Mouse (Mus musculus) forebrain, embryonic 16.5 days (tissue): ENCODE measurements around the gene Kirrel. TPM values are rescaled to one million over a fixed set of nuclear protein-coding genes. Genes with fewer than 3 reads are reported as not detected.

Experiments used
- ATAC-seq: fragments of 200-750 bp; cut with Nextera tagmentation; 2 replicates; pipeline ENCODE4 v1.8.0; 2017; ENCODE audit warnings: mild to moderate bottlenecking, moderate library complexity
- H3K27ac ChIP-seq: fragments of 300-500 bp; sonication (generic); 2 replicates; pipeline ENCODE4 v1.5.1; 2014; ENCODE audit warnings: low read length, control low read depth
- H3K27me3 ChIP-seq: fragments of 300-500 bp; sonication (generic); replicated peaks from 2 replicates; pipeline ENCODE4 v1.6.1; 2014; ENCODE audit warnings: low read length; ENCODE audit not compliant: control insufficient read depth, insufficient read depth
- H3K36me3 ChIP-seq: fragments of 300-500 bp; sonication (generic); 2 replicates; pipeline ENCODE4 v1.6.1; 2014; ENCODE audit not compliant: control insufficient read depth, insufficient read depth
- H3K4me1 ChIP-seq: fragments of 300-500 bp; sonication (generic); replicated peaks from 2 replicates; pipeline ENCODE4 v1.6.1; 2014; ENCODE audit warnings: low read length; ENCODE audit not compliant: control insufficient read depth, insufficient read depth
- H3K4me2 ChIP-seq: fragments of 300-500 bp; sonication (generic); 2 replicates; pipeline ENCODE4 v1.6.1; 2014; ENCODE audit warnings: mild to moderate bottlenecking, low read length, control low read depth
- H3K4me3 ChIP-seq: fragments of 300-500 bp; sonication (generic); replicated peaks from 2 replicates; pipeline ENCODE4 v1.5.1; 2014; ENCODE audit warnings: mild to moderate bottlenecking, low read length, control low read depth
- H3K9ac ChIP-seq: fragments of 300-500 bp; sonication (generic); replicated peaks from 2 replicates; pipeline ENCODE4 v1.6.1; 2014; ENCODE audit warnings: low read depth, low read length, control low read depth
- H3K9me3 ChIP-seq: fragments of 300-500 bp; sonication (generic); 2 replicates; pipeline ENCODE4 v1.6.1; 2016; ENCODE audit warnings: low read length; ENCODE audit not compliant: control insufficient read depth
- WGBS: fragments of 180-500 bp; shearing (Covaris S2); extraction: QIAGEN DNeasy Blood & Tissue Kit; methylation state at CpG from one replicate; pipeline ENCODE4 v1.1.7; 2014; 5-methylcytosine and 5-hydroxymethylcytosine counted together
- polyA plus RNA-seq: library from polyadenylated mRNA; unstranded; fragments of >200 nt; fragmentation: Nextera tagmentation; extraction: Ambion mirVana; gene quantifications from 2 replicates; pipeline ENCODE4 v1.2.1, GENCODE M21; 2015

Gene Kirrel
- polyA plus RNA-seq = 3.7 and 4.6 TPM in 2 replicates

- Histone ChIP-seq H3K4me3 (peak within 1 kb of the TSS; percentile 50), H3K27me3 (no peaks in the 10 kb centered on the region), H3K4me2 (peak within 1 kb of the TSS; percentile 58), H3K9me3 (no peaks in the 10 kb centered on the region), H3K9ac (peak within 1 kb of the TSS; percentile 59), H3K36me3 (no peaks in the 10 kb centered on the region), H3K27ac (peak within 1 kb of the TSS; percentile 65), H3K4me1 (peaks cover 33% of the 10 kb centered on the region)
- WGBS = under 1% methylated on average over 44 of the region's 45 CpGs
- ATAC-seq = peak; percentile 90
Measured at GRCm38 (mm10) chr3:87174096-87174768, at the start of gene Kirrel. TSS of gene Kirrel (minus strand) at chr3:87174747.

- Histone ChIP-seq H3K9me3 (no peaks in the 10 kb centered on the region), H3K27me3 (no peaks in the 10 kb centered on the region), H3K36me3 (no peaks in the 10 kb centered on the region), H3K4me2 (no peak overlapping the region), H3K9ac (no peak overlapping the region), H3K4me1 (no peaks in the 10 kb centered on the region), H3K27ac (no peak overlapping the region), H3K4me3 (no peak overlapping the region)
- 89% methylated on average over 4 of the region's 4 CpGs for WGBS
- no peak for ATAC-seq
Measured at GRCm38 (mm10) chr3:87223636-87224035, 49.1 kb upstream of the Kirrel start.

GRCm38 (mm10) chr3:87222346-87222745, 47.8 kb upstream of the Kirrel start:
- Histone ChIP-seq H3K27me3 (no peaks in the 10 kb centered on the region), H3K4me1 (no peaks in the 10 kb centered on the region), H3K4me3 (no peak overlapping the region), H3K9ac (no peak overlapping the region), H3K9me3 (no peaks in the 10 kb centered on the region), H3K36me3 (no peaks in the 10 kb centered on the region), H3K27ac (no peak overlapping the region), H3K4me2 (no peak overlapping the region)
- ATAC-seq = no peak
- 71% methylated on average over 5 of the region's 5 CpGs for WGBS

GRCm38 (mm10) chr3:87215176-87215575, 40.6 kb upstream of the Kirrel start:
- Histone ChIP-seq H3K4me2 (no peak overlapping the region), H3K9me3 (no peaks in the 10 kb centered on the region), H3K9ac (no peak overlapping the region), H3K36me3 (no peaks in the 10 kb centered on the region), H3K4me3 (no peak overlapping the region), H3K27ac (no peak overlapping the region), H3K4me1 (no peaks in the 10 kb centered on the region), H3K27me3 (no peaks in the 10 kb centered on the region)
- no peak for ATAC-seq
- WGBS = 83% methylated on average over 11 of the region's 11 CpGs

GRCm38 (mm10) chr3:87214221-87214864, 39.8 kb upstream of the Kirrel start:
- 85% methylated on average over 19 of the region's 19 CpGs for WGBS
- Histone ChIP-seq H3K4me1 (no peaks in the 10 kb centered on the region), H3K4me3 (no peak overlapping the region), H3K9ac (no peak overlapping the region), H3K4me2 (no peak overlapping the region), H3K36me3 (no peaks in the 10 kb centered on the region), H3K27me3 (no peaks in the 10 kb centered on the region), H3K27ac (no peak overlapping the region), H3K9me3 (no peaks in the 10 kb centered on the region)
- no peak for ATAC-seq

GRCm38 (mm10) chr3:87206336-87207075, 32.0 kb upstream of the Kirrel start:
- 73% methylated on average over 5 of the region's 5 CpGs for WGBS
- Histone ChIP-seq H3K9ac (no peak overlapping the region), H3K27me3 (no peaks in the 10 kb centered on the region), H3K9me3 (no peaks in the 10 kb centered on the region), H3K4me2 (no peak overlapping the region), H3K36me3 (no peaks in the 10 kb centered on the region), H3K27ac (no peak overlapping the region), H3K4me1 (no peaks in the 10 kb centered on the region), H3K4me3 (no peak overlapping the region)
- ATAC-seq = no peak

- no peaks in the 10 kb centered on the region for H3K36me3 ChIP-seq
- no peaks in the 10 kb centered on the region for H3K4me1 ChIP-seq
- no peak overlapping the region for H3K27ac ChIP-seq
- no peaks in the 10 kb centered on the region for H3K27me3 ChIP-seq
- H3K9ac ChIP-seq = no peak overlapping the region
- H3K9me3 ChIP-seq = no peaks in the 10 kb centered on the region
- 41% methylated on average over 6 of the region's 6 CpGs for WGBS
- no peak overlapping the region for H3K4me2 ChIP-seq
- ATAC-seq = no peak
- H3K4me3 ChIP-seq = no peak overlapping the region
Measured at GRCm38 (mm10) chr3:87196637-87197036, 22.1 kb upstream of the Kirrel start.

GRCm38 (mm10) chr3:87195041-87195440, 20.5 kb upstream of the Kirrel start:
- Histone ChIP-seq H3K4me1 (no peaks in the 10 kb centered on the region), H3K4me2 (no peak overlapping the region), H3K9ac (no peak overlapping the region), H3K9me3 (no peaks in the 10 kb centered on the region), H3K27ac (no peak overlapping the region), H3K36me3 (no peaks in the 10 kb centered on the region), H3K4me3 (no peak overlapping the region), H3K27me3 (no peaks in the 10 kb centered on the region)
- ATAC-seq = no peak
- 80% methylated on average over 4 of the region's 4 CpGs for WGBS

GRCm38 (mm10) chr3:87194591-87194990, 20.0 kb upstream of the Kirrel start:
- ATAC-seq = no peak
- Histone ChIP-seq H3K4me1 (no peaks in the 10 kb centered on the region), H3K27me3 (no peaks in the 10 kb centered on the region), H3K4me3 (no peak overlapping the region), H3K9ac (no peak overlapping the region), H3K36me3 (no peaks in the 10 kb centered on the region), H3K27ac (no peak overlapping the region), H3K4me2 (no peak overlapping the region), H3K9me3 (no peaks in the 10 kb centered on the region)
- 95% methylated on average over 2 of the region's 2 CpGs for WGBS
